Mouse (Mus musculus) monocyte, adult 5-6 weeks (primary cell): ENCODE results near the gene Haus3. TPM values are rescaled to one million over a fixed set of nuclear protein-coding genes. Genes with fewer than 3 reads are reported as not detected.
A peak's percentile ranks its signal among the peaks of the same experiment; 100 is the strongest.

Experiments
- ATAC-seq: fragments of 153-309, 156-312 bp; replicated peaks from 2 replicates; pipeline ENCODE4 v1.8.0; 2017; ENCODE audit warnings: mild to moderate bottlenecking; ENCODE audit not compliant: low TSS enrichment, insufficient number of reproducible peaks, severe bottlenecking, poor library complexity, low FRiP score
- total RNA-seq: library from RNA; stranded (forward); fragments of 200-1000, 200-491, 200-594 nt; gene quantifications from 3 replicates; pipeline ENCODE4 v1.2.3, GENCODE M21; 2017

The Haus3 gene
- total RNA-seq = 107 to 199 TPM (median 133 TPM) in 3 replicates

DNA sequence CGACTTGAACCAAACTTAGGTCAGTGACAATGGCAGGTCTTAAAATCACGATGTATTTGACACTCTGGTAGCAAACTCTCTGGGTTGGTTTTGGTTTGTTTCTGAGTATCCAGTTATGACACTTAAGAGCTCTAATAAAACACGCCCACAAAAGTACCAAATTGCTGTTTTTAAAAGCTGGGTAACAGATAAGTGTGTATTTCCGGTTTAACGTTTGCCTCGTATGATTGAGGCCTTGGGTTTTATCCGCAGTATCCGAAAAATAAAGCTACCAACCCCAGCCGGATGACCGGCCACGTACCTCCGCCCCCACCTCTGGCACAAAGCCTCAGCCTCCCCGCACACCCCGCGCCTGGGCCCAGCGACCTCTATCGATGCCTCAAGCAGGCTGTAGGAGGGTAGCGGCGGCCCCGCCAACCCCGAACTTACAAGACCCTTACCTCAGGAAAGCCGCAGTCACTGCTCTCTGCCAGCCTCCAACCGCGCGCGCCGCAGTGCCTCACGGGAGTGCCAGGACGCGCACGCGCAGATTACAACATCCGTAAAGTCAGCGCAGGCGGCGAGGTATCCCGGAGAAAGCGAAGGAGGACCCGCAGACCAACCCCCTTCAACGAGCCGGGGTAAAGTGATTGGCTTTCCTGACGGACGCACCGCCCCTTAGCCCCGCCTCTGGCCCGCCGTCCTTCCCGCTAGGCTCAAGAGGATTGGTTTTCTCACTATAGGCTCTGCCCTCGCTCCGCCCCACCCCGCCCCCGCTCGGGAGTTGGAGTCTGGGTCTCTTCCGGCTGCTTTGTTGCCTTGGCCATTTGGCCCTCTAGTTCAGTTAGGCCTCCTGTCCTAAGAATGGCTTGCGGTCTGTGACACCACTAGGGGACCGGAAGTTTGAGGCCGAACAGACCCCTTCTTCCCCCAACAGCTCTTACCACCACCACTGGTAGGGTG is at the start of gene Haus3, which contains the start of gene Poln:
Gene Haus3, minus strand, starts transcription at position 578 of the 942 bp plus-strand sequence.
Gene Poln, minus strand, starts transcription at position 499 of the 942 bp plus-strand sequence.
- ATAC-seq = peak; percentile 99

DNA sequence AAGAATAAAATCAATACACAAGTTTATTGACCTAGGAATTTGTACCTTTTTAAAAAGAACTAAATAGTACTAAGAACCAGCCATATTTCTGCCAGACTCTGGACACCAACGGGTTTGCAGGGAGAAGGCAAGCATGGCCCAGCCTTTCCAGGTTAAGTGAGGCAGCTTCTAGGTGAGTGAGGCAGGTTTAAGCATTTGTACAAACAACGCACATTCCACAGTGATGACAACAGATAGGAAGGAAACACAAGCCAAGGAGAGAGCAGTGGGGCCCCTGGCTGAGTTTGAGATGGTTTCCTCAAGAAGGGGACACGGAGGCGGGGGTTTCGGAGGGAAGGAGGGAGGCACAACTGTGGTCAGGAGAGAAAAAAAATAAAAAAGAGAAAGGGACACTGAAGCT is 49.3 kb upstream of the Haus3 start:
- ATAC-seq = no peak

GRCm38 (mm10) chr5:34217756-34218155 is 48.4 kb upstream of the Haus3 start:
- no peak for ATAC-seq

DNA sequence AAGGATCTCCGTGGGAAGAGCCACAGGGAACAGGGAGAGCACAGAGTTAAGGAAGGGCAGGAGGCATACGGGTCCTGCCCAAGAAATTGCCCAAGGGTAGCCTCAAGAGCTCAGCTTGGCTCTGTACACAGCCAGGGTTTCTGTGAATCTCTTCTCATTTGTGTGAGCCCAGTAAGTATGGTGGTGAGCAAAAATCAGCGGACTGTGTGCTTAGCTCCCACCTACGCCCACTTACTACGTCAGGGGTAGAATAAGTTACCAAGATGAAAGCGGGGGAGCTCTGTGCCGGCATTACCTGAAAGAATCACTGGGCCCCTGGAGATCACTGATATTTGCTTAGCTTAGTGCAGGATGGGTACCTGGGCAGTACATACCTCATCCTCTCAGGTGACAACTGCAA is 46.7 kb upstream of the Haus3 start:
- no peak for ATAC-seq

- ATAC-seq = no peak
These were observed 44.3 kb upstream of the Haus3 start for GRCm38 (mm10) chr5:34213659-34214058.

DNA sequence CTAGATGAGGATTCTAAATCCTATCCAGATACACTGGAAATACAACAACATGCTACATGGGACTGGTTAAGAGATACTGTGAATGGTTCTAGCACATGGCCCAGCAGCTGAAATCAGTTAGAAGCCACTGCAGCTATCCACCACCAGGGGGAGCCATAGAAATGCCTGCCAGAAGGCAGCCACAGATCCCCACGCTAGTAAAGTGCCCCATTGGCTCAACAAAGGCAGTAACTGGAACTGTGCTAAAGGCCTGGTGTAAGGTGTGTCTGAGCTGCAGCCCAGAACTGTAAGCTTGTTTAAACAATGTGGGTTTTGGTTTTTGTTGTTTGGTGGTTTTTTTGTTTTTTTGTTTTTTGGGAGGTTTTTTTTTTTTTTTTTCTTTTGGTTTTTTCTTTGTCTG is 41.0 kb upstream of the Haus3 start:
- peak; percentile 85 for ATAC-seq

- ATAC-seq = no peak
These were observed 38.2 kb upstream of the Haus3 start for GRCm38 (mm10) chr5:34207503-34207902.

DNA sequence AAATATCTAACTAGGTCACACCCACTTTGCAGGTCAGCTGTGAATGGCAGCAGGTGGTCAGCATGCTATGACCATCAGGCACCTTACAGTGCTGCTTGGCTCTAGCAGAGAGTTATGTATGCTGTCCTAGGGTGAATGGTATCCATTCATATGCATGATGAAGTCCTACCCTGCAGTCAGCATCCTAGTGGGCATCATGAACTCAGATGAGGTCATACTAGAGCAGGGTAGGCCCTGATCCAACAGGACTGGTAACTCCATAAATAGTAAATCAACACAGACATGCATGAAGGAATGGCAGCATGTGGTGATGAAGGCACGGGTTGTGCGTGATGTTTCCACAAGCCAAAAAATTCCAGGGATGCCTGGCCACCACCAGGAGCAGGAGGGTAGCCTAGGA is 36.5 kb upstream of the Haus3 start:
- no peak for ATAC-seq

DNA sequence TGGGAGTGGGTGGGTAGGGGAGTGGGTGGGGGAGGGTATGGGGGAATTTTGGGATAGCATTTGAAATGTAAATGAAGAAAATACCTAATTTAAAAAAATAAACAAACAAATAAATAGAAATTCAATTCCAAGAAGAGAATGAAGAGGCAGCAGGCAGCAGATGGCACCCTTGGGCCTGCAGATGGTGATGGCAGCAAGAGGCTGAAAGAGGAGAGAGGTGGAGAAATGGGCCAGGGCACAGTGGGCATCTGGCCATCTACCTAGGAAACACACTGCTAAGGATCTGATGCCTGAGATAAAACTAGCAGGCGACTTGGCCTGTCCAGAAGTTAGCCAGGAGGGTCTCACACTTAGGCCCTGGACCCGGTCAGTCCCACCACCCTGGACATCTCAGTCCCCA is 35.6 kb upstream of the Haus3 start:
- no peak for ATAC-seq

GRCm38 (mm10) chr5:34202006-34202405 is 32.7 kb upstream of the Haus3 start:
- no peak for ATAC-seq

DNA sequence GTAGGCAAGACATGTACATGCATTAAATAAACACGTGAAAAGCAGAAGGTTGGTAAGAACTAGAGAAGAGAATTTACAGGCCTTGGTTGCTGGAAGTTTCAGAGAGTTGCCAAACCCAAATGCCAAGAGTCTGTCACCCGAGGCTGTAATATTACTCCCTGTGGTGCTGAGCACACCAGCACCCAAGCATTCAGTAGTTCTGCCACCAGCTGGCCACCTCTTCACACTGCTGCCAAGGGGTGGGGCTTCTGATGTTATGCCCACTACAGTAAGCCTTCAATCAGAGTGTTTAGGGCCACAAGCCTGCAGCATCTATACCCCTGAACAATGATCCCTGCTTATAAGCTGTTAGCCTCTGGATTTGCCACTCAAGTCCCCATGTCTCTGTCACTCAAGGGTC is 32.1 kb upstream of the Haus3 start:
- no peak for ATAC-seq

DNA sequence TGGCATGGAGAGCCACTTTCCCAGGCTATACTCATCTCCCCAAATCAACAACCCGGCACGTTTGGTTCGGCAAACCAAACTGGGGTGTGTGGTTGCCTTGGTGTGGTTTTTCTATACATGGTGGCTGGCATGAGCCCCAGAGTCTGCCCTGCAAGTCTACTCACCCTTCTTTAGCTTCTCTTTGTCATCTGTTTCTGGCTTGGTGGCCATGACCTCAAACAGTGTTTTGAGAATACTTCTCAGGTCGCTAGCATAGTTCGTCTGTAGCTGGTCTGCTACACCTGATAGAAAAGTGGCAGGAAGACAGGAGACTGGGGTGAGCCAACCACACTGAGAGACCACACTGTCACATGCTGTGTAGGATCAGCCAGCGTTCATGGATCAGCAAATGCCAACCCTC is 29.3 kb upstream of the Haus3 start:
- ATAC-seq = no peak

GRCm38 (mm10) chr5:34197243-34197642 is 27.9 kb upstream of the Haus3 start:
- no peak for ATAC-seq

DNA sequence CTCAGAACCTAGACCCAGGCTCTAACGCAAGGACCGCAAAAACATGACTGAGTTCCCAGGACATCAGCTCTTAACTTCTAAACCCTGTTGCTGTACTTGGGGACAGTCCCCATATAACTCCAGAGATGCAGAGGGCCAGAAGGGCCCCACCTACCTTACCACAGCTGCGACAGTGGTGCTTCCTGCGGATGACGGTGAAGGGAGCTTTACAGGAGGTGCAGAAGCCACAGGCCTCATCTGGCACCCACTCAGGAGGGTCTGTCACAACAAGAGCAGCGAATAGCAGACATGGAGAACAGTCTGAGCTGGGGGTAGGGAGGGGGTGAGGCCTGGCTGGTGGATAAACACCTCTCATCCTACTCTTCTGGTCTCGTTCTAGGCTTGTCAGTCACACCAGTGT is 27.1 kb upstream of the Haus3 start:
- peak; percentile 65 for ATAC-seq

DNA sequence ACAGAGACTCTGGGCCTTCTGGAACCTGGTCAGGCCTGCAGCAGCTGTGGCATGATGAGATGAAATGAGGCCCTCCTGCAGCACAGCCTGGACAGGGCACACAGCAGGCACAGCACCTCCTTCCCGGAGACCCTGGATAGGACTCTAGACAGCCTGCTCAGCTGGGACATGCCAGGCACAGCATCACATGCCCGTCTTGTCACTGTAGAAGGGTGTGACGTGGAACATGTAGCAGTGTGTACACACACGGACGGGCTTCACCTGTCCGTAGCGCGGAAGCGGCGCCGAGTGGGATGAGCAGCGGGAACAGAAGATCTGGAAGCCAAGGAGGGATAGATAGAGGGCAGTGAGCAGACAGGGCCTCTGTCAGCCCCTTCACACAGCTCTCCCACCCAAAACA is 26.5 kb upstream of the Haus3 start:
- ATAC-seq = no peak

GRCm38 (mm10) chr5:34194975-34195662 is 25.8 kb upstream of the Haus3 start:
- no peak for ATAC-seq

DNA sequence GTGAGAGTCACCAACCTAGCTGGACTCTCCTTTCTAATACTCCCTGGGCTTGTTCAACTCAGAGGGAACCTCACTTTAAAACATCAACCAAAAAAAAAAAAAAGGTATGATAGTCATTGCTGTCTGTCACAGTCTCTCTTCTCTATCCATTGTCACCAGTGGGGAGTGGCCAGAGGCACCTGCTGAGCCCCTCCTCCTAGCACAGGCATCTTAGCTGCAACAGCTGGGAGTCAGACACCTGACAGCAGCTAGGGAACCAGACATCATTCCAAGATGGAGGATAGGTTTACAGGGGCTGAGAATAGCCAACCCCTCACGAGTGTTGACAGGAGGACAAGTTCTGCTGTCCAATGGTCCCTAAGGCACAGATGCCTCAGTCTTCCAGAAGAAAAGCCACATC is 25.1 kb upstream of the Haus3 start:
- ATAC-seq = no peak

DNA sequence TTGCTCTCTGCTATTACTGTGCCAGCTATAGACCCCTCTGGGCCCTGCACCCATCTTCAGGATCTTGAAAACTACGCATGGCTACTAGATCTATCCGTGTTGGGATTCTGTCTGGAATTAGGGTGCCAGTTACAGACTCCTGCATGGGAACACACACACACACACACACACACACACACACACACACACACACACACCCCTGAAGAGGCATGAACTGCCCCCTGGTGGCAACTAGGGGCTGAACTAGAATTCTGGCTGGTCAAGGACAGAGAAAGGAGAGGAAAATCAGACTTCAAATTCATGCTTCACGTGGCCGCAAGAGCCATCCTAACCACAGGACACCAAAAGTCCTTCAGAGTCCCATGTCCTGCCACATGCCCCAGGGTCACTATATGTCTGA is 22.5 kb upstream of the Haus3 start:
- ATAC-seq = no peak

DNA sequence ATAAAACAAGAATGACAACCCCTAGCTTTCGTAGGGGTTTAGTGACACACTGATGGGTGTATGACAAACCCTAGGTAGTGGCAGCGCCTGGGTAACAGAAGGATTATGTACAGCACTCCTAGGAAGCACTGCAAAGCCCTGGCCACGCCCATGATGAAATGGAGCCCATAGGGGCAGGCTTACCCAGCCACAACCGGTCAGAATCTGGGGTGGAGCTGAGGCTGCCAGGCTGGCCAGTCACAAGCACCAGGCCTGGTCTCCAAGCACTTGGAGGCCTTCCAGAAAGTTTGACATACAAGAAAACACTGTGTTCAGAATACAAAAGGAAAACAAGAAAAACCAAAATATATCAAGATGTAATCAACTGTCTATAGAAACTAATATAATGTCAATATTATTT is 21.7 kb upstream of the Haus3 start:
- ATAC-seq = no peak

GRCm38 (mm10) chr5:34189521-34189920 is 20.2 kb upstream of the Haus3 start:
- no peak for ATAC-seq
